Mouse (Mus musculus) heart, embryonic 11.5 days (tissue): ENCODE results near the gene Krtap5-5. TPM values are rescaled to one million over a fixed set of nuclear protein-coding genes. Genes with fewer than 3 reads are reported as not detected.
"Not testable (repeated sequence)": the region's sequence is repeated elsewhere in the genome, so short reads cannot be mapped to it uniquely, and the experiment has no call there.

Source experiments
- ATAC-seq: fragments of 200-750 bp; cut with Nextera tagmentation; replicated peaks from 2 replicates; pipeline ENCODE4 v1.8.0; 2017; ENCODE audit warnings: moderate library complexity; ENCODE audit not compliant: insufficient number of reproducible peaks, low FRiP score, low TSS enrichment
- H3K27ac ChIP-seq: fragments of 300-500 bp; sonication (generic); 2 replicates; pipeline ENCODE4 v1.5.1; 2014; ENCODE audit warnings: mild to moderate bottlenecking, low read depth, low read length
- H3K27me3 ChIP-seq: fragments of 300-500 bp; sonication (generic); 2 replicates; pipeline ENCODE4 v1.6.1; 2014; ENCODE audit warnings: mild to moderate bottlenecking, low read length, mixed read lengths; ENCODE audit not compliant: control insufficient read depth, insufficient read depth
- H3K36me3 ChIP-seq: fragments of 300-500 bp; sonication (generic); 2 replicates; pipeline ENCODE4 v1.6.1; 2014; ENCODE audit warnings: mild to moderate bottlenecking, low read length, moderate library complexity, mixed read lengths; ENCODE audit not compliant: control insufficient read depth, insufficient read depth
- H3K4me1 ChIP-seq: fragments of 300-500 bp; sonication (generic); 2 replicates; pipeline ENCODE4 v1.6.1; 2014; ENCODE audit warnings: low read length; ENCODE audit not compliant: control insufficient read depth, insufficient read depth
- H3K4me2 ChIP-seq: fragments of 300-500 bp; sonication (generic); 2 replicates; pipeline ENCODE4 v1.6.1; 2014; ENCODE audit warnings: mild to moderate bottlenecking, moderate library complexity
- H3K4me3 ChIP-seq: fragments of 300-500 bp; sonication (generic); 2 replicates; pipeline ENCODE4 v1.5.1; 2014; ENCODE audit warnings: low read depth, low read length
- H3K9ac ChIP-seq: fragments of 300-500 bp; sonication (generic); 2 replicates; pipeline ENCODE4 v1.6.1; 2014; ENCODE audit warnings: mild to moderate bottlenecking, low read depth, low read length, moderate library complexity
- H3K9me3 ChIP-seq: fragments of 300-500 bp; sonication (generic); replicated peaks from 2 replicates; pipeline ENCODE4 v1.6.1; 2016; ENCODE audit warnings: low read length; ENCODE audit not compliant: control insufficient read depth
- WGBS: fragments of 180-500 bp; shearing (Covaris S2); extraction: QIAGEN DNeasy Blood & Tissue Kit; methylation state at CpG from one replicate; pipeline ENCODE4 v1.1.7; 2014; ENCODE audit not compliant: insufficient replicate concordance; 5-methylcytosine and 5-hydroxymethylcytosine counted together
- polyA plus RNA-seq: library from polyadenylated mRNA; unstranded; fragments of >200 nt; fragmentation: Nextera tagmentation; extraction: Ambion mirVana; gene quantifications from 2 replicates; pipeline ENCODE4 v1.2.1, GENCODE M21; 2014

Krtap5-5 gene
- polyA plus RNA-seq, 1 experiment from 2014 or later: not detected

- no peak overlapping the region for H3K4me2 ChIP-seq
- no peak overlapping the region for H3K27ac ChIP-seq
- H3K9ac ChIP-seq: no peak overlapping the region
- H3K36me3 ChIP-seq: no peaks in the 10 kb centered on the region
- 10% methylated on average over 2 of the region's 2 CpGs for WGBS
- no peaks in the 10 kb centered on the region for H3K9me3 ChIP-seq
- ATAC-seq: no peak
- H3K27me3 ChIP-seq: no peaks in the 10 kb centered on the region
- 0 out of 2 replicates have a peak, but pooled peaks cover 4% of the 10 kb centered on the region for H3K4me1 ChIP-seq
- H3K4me3 ChIP-seq: no peak overlapping the region
Measured at GRCm38 (mm10) chr7:142224518-142224917, 5.3 kb downstream of the Krtap5-5 start.

GRCm38 (mm10) chr7:142212136-142212535, 17.6 kb downstream of the Krtap5-5 start:
- not testable (repeated sequence) for H3K27me3 ChIP-seq, H3K36me3 ChIP-seq, H3K9me3 ChIP-seq, H3K4me3 ChIP-seq, H3K27ac ChIP-seq, H3K4me1 ChIP-seq, H3K4me2 ChIP-seq, H3K9ac ChIP-seq, ATAC-seq
- 57% methylated on average over 1 of the region's 1 CpGs for WGBS

- H3K4me3 ChIP-seq: no peak within 1 kb of the TSS
- H3K9ac ChIP-seq: no peak within 1 kb of the TSS
- WGBS: 61% methylated on average over 1 of the region's 1 CpGs
Measured at GRCm38 (mm10) chr7:142211559-142211958, 18.2 kb downstream of the Krtap5-5 start, which contains the start of gene Gm7579. Gene Gm7579, plus strand, starts transcription at chr7:142211859.

GRCm38 (mm10) chr7:142206891-142207290, 22.9 kb downstream of the Krtap5-5 start:
- not testable (repeated sequence) for H3K27ac ChIP-seq, ATAC-seq, H3K27me3 ChIP-seq, H3K4me1 ChIP-seq, H3K9ac ChIP-seq, H3K9me3 ChIP-seq, H3K36me3 ChIP-seq, H3K4me2 ChIP-seq, H3K4me3 ChIP-seq
- WGBS: 73% methylated on average over 5 of the region's 5 CpGs

More at GRCm38 (mm10) chr7:142211559-142211958, 18.2 kb downstream of the Krtap5-5 start, which contains the start of gene Gm7579:
- Histone ChIP-seq H3K27ac (no peak within 1 kb of the TSS), H3K36me3 (no peaks in the 10 kb centered on the region), H3K27me3 (no peaks in the 10 kb centered on the region), H3K4me1 (no peaks in the 10 kb centered on the region), H3K4me2 (no peak within 1 kb of the TSS), H3K9me3 (no peaks in the 10 kb centered on the region)
- ATAC-seq: no peak

GRCm38 (mm10) chr7:142205488-142205887, 24.3 kb downstream of the Krtap5-5 start:
- Histone ChIP-seq H3K9ac (no peak overlapping the region), H3K9me3 (no peaks in the 10 kb centered on the region), H3K4me2 (no peak overlapping the region), H3K4me1 (no peaks in the 10 kb centered on the region), H3K36me3 (no peaks in the 10 kb centered on the region), H3K27me3 (no peaks in the 10 kb centered on the region), H3K27ac (no peak overlapping the region), H3K4me3 (no peak overlapping the region)
- no peak for ATAC-seq

GRCm38 (mm10) chr7:142201064-142201463, 28.7 kb downstream of the Krtap5-5 start, which contains the start of gene Krtap5-3:
Gene Krtap5-3, plus strand, starts transcription at chr7:142201364.
- Histone ChIP-seq H3K4me3 (no peak within 1 kb of the TSS), H3K36me3 (no peaks in the 10 kb centered on the region), H3K9ac (no peak within 1 kb of the TSS), H3K27ac (no peak within 1 kb of the TSS), H3K9me3 (no peaks in the 10 kb centered on the region), H3K4me1 (no peaks in the 10 kb centered on the region), H3K27me3 (no peaks in the 10 kb centered on the region), H3K4me2 (no peak within 1 kb of the TSS)
- no peak for ATAC-seq
- WGBS: 68% methylated on average over 1 of the region's 1 CpGs

- no peak overlapping the region for H3K4me3 ChIP-seq
- H3K9me3 ChIP-seq: no peaks in the 10 kb centered on the region
- no peak overlapping the region for H3K9ac ChIP-seq
- no peaks in the 10 kb centered on the region for H3K36me3 ChIP-seq
- no peaks in the 10 kb centered on the region for H3K4me1 ChIP-seq
- ATAC-seq: no peak
- H3K27ac ChIP-seq: no peak overlapping the region
- WGBS: 65% methylated on average over 2 of the region's 2 CpGs
- no peak overlapping the region for H3K4me2 ChIP-seq
- H3K27me3 ChIP-seq: no peaks in the 10 kb centered on the region
Measured at GRCm38 (mm10) chr7:142198748-142199147, 31.0 kb downstream of the Krtap5-5 start.

GRCm38 (mm10) chr7:142190289-142190688, 39.5 kb downstream of the Krtap5-5 start, which contains the start of gene Gm10153:
Gene Gm10153, minus strand, starts transcription at chr7:142190389.
- Histone ChIP-seq H3K27ac (no peak within 1 kb of the TSS), H3K27me3 (no peaks in the 10 kb centered on the region), H3K4me1 (no peaks in the 10 kb centered on the region), H3K36me3 (no peaks in the 10 kb centered on the region), H3K4me2 (no peak within 1 kb of the TSS), H3K4me3 (no peak within 1 kb of the TSS), H3K9me3 (no peaks in the 10 kb centered on the region), H3K9ac (no peak within 1 kb of the TSS)
- ATAC-seq: no peak
- WGBS: 45% methylated on average over 2 of the region's 2 CpGs

GRCm38 (mm10) chr7:142188156-142188555, 41.6 kb downstream of the Krtap5-5 start:
- no peaks in the 10 kb centered on the region for H3K36me3 ChIP-seq
- 72% methylated on average over 2 of the region's 2 CpGs for WGBS
- no peak overlapping the region for H3K4me2 ChIP-seq
- no peak overlapping the region for H3K9ac ChIP-seq
- H3K9me3 ChIP-seq: no peaks in the 10 kb centered on the region
- H3K4me3 ChIP-seq: no peak overlapping the region
- H3K27ac ChIP-seq: no peak overlapping the region
- ATAC-seq: no peak
- H3K27me3 ChIP-seq: no peaks in the 10 kb centered on the region
- no peaks in the 10 kb centered on the region for H3K4me1 ChIP-seq
